Mouse (Mus musculus) retina, embryonic 14.5 days (tissue): Measurements from ENCODE around the gene Fbxl17.
A peak's percentile ranks its signal among the peaks of the same experiment; 100 is the strongest.

Experiments used
- DNase-seq: peaks from one replicate; pipeline ENCODE4 v3.0.0-alpha.2; 2015; ENCODE audit warnings: low spot score

The Fbxl17 gene

DNA sequence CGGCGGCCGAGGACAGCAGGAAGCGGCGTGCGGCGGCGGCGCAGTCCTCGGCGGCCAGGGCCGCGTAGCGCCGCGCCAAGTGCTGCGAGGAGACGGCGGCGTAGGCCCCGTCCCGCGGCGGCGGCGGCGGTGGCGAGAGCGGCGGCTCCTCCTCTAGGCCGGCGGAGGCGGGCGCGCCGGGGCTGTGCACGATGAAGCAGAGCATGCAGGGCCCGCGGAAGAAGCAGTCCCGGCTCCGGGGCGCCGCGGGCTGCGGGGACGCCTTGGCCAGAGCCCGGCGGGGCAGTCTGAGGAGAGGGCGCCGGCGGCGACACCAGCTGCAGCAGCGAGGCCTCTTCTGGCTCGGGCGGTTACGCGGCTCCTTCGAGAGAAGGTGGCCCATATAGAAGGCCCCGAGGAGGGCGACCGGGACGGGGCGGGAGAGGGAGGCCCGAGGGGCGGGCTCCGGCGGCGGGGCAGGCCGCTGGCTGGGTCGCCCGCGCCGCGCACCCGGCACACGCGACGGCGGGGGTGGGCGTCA lies at the start of gene Fbxl17:
Gene Fbxl17 (minus strand): TSS at position 382 of the 520 bp plus-strand sequence.
- DNase-seq = peak; percentile 70

DNA sequence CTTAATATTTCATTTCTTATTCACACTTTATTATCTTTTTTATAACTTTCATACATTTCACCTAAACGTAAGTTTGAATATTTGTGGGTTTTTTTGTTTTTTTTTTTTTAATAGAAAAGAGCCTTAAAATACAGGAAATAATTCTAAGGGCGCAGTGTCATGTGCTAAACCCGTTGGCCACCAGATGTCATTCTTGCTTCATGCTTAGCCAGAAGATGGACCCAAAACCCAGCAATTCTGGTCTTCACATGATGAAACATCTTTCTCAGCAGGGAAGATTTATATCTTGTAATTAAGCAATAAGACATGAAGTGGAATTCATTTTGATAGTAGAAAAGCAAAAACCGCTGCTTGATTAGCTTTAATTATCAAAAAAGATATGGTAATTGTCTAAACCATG lies 47.6 kb upstream of the Fbxl17 start:
- peak; percentile 29 for DNase-seq

DNA sequence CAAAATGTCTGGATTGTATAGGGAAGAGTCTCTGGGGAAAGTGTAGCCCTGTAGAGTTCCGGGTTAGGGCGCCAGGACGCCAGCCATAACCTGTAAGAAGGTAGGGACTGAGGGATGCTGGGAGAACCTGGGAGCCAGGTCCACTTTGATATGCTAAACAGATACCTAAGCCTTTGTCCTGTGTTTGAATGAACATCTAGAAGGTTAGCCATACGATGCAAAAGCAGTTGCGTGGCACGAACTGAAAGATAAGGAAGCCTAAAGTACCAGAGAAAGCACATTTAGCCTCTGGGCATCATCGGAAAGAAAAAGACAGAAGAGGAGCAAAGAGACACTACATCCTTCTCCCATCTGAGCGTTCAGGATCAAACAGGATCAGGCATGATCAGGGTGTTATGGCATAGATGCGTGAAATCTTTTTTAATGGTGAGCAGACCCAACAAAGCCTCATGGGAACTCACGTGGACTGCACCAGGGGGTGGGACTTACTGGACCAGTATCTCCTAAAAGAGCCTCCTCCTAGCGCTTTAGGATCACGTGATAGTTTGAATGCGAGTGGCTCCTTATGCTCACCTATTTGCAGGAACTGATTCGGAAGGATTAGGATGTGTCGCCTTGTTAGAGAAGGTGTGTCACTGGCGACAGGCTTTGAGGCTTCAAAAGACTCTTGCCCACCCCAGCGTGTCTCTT lies 34.9 kb upstream of the Fbxl17 start:
- no peak for DNase-seq

DNA sequence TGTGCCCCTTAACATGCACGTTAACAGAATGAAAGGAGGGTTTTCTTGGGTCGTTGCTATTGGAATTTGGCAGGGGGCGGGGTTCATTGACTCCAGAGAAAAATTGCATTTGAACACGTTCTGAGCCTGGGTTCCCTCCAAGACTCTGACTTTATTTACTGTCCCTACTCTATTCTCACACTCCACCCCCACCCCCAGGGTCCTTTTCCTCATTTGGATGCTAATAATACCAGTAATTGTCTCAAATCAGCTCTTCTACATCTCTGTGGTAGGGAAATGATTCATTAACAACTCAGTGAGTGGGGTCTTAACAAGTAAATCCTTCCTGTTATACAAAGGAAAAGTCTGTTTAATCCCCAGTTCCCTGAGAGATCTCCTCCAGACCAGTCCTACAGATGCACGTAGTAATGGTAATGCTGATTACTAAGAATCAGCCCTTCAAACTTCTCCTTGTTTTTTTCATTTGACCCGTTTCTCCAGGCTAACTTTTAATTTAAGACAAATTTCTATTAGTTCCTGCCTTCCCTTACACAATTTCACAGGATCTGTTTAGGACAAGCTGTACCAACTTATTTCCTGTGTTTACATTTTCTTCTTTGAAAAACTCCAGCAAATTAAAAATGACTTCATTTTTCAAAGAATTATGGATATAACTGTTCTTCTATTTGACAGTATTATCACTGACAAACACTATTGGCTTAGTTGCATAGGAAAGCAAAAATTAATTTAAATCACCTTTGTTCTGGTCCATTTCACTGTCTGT lies 33.4 kb upstream of the Fbxl17 start:
- DNase-seq = no peak

DNA sequence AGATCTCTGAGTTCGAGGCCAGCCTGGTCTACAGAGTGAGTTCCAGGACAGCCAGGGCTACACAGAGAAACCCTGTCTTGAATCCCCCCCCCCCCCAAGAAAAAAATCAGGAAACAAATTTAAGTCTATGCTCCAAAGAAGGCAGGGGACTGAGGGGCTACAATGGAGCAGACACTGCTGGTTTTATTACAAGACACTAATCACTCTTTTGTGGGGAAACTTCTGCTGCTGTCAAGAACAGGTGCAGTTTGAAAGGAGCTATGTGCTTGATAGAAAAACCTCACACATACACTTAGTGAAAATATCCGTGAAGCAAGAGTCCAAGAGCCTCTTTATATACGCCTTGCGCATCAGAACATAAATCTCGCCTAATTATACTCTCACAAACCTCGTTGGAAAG lies 29.7 kb upstream of the Fbxl17 start:
- DNase-seq = no peak

DNA sequence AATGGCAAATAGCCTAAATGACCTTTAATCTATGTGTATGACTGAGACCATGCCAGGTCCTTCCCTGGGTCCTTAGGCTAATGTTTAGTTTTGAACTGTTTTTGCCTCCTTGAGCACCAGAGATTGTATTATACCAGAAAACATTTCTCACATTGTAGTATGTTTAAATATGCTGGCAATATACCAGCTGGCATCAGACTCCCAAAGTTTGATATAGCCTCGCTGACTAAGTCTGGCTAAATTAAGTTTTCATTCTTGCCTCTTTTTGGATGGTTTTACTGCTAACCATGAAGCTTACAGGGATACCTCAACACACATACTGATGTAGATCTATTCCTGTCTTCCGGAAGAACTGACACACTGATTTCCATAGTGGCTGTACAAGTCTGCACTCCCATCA lies 20.9 kb upstream of the Fbxl17 start:
- no peak for DNase-seq

DNA sequence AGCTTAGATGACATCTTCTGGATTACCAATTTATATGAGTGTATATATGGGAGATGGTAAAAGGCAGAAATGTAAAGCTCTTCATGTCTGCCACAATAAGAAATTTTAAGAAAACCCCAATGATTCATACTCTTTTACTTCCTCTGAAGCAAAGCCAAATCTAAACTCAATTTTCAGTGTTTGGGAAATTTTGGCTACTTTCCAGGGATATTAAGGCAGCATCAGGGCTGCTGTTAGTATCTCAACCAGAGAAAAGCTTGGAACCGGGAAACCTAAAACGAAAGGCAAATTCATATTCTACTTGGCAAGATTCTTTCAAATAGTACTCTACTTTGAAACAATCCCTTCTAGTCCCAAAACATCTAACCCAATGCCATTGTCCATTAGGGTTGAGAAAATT lies 10.6 kb upstream of the Fbxl17 start:
- DNase-seq = no peak

DNA sequence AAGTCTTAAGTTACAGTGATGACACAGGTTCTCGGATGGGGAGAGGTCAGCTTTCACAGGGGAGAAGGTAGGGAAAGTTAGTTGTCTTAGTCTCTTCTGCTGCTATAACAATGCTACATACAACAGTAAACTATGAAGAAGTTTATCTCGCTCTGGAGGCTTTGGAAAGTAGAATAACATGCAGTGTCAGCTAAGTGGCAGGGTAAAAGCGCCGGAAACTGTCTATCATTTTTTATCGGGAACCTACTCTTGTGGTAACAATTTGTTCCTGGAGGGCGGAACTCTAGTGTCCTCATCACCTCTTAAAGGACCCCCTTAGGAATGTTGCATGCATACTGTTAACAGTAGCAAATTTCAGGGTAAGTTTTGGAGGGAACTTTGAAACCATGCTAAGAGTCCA lies 1.3 kb upstream of the Fbxl17 start:
- DNase-seq = no peak

DNA sequence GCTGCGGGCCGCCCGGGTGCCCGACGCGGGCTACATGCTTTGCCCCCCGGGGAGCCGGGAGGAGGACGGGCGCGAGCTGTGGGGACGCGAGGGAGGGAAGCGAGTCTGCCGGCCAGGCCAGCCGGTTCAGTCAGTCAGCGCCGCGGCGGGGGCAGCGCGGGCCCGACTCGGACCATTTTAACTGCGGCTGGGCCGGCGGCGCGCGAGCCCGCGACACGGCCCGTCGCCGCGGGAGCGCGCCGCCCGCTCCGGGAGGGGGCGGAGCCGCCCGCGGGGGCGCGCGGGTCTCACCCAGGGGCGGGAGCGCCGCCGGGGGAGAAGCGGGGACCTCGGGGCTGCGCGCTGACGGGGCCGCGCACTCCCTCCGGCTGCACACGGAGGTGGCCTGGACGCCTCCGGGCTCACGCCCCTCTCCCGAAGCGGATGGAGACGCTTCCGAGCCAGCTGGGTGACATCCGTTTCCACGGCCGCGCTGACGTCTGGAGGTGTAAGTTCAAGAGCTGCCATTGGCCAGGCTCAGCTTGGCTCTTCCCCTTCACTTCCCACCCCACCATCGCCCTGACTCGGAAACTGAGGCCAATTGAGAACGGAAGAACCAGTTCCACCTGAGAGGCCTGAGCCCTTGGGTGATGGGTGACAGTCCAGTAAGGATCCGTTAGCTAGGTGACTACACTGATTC lies 478 bp upstream of the Fbxl17 start:
- DNase-seq = peak; percentile 83

DNA sequence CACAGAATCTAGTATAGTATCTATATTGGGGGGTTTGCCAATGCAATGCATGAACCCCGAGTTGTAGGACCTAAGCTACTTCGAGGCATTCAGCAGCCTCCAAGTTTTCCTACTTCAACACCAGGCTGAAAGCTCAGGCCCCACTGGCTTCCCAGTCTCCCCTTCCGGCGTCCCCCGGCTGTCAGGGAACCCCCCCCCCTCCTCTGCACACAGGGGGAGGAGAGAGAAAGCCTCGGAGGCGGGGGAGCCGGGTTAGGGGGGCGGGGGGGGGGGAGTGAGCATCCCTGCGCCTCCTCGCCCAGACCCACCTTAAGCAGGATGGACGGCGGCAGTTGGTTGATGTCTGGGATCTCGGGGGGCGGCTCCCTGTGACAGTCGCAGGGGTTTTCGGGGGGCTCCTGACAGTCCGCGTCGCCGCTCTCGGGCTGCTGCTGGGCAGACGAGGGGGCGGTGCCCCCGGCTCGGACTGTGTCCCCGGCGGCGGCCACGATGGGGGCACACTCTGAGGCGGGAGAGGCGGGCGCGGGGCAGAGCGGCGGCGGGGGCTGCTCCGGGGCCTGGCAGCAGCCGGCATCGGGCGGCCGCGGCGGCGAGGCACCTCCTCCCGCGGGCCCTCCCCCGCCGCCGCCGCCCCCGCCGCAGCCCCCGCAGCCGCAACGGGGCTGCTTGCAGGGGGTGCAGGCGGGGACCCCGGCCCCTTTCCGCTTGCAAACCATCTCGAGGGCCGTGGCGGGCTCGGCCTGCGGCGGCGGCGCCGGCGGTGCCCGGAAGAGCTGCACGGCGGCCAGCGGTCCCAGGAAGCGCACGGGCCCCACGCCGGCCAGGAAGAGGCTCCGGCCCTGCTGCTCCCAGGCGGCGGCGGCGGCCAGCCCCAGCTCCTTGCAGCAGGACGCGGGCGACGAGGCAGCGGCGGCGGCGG lies 841 bp downstream of the Fbxl17 start:
- peak; percentile 65 for DNase-seq

DNA sequence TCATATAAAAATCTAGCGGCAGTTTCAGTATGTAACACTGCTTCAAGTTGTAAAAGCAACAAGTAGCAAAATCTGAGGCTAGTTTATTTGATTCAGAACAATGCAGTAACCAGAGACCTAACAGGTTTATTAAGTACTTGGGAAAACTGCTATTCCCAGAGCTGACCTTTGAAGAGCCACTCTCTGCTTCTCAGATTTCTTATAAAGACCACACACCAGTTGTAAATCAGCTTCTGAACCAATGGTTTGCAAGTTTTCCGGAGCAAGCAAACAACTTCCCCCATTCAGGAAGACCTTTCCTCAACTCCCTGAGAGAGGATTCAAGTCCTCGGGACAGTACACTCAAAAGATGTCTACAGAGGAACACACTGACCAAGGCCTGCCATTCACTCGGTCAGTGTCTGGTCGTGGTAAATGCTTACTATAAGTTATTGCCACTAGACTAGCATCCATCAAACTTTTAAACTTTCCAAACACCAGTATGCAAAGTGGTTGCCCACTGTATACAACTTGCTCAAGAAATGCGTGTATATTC lies 1.6 kb downstream of the Fbxl17 start:
- DNase-seq = no peak

DNA sequence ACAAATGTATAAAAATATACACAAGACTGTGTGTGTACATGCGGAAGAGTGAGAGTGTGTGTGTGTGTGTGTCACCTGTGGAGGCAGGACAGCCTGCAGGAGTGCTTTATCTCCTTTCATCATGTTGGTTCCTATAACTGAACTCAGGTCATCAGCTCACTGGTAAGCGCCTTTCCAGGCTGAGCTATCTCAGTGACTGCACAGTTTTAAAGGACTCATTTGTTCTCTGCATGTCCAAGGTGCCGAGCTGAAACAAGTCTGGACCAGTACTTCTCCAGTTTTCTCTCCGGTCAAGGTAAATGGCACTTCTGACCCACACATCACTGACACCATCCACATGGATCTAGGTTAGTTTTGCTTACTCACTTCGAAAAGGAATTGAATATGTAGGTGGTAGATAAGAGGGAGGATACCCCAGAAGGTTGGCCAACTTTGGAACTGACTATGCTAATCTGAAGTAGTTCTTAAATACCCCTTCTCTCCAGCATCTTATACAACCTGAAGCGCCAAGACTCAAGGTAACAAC lies 2.5 kb downstream of the Fbxl17 start:
- no peak for DNase-seq

DNA sequence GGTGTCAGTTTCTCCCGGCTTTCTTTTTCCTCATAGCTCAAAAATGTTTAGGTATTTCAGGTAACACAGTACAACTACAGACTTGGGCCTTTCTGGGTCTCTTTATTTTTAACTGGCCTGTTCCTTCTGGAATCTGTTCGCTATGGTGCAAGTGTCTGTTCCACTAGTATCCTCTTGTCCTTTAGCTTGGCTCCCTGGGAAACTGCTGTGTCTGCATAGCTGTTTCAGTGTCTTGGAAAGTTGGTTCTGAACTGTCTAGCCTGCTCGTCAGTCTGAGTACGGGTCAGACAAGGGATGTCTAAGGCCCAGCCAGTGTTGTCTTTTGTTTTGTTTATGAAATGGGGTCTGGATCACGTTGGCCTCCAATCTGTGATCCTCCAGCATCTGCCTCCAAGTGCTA lies 3.7 kb downstream of the Fbxl17 start:
- no peak for DNase-seq

DNA sequence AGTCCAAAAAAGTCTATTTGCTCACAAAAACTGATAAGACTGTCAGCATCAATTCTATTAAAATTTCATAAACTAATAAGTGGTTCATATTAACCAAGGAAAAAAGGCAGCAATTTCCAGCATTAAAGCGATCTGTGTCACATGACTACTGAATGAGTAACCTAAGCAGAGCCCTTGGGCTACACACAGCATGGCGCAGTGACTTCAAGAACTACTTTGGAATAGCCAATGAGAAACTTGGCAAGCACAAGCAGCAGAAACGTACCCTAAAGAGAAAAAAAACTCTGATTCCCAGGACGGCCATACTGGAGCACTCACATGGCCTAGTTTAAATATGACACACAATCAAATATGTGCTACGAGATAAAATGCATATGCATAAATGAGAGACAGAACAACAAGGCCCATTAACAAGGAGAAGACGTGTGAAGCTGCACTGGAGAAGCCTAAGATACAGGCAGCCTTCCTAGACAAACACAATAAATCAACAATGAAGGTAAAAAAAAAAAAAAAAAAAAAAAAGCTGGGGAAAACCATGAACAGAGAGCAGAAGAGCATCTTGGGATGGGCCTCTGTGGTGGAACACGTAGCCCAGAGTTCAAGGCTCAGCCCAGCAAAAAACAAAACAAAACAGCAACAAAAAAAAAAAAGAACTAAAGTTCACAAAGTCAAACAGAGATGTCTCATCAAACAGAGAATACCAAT lies 5.8 kb downstream of the Fbxl17 start:
- no peak for DNase-seq

DNA sequence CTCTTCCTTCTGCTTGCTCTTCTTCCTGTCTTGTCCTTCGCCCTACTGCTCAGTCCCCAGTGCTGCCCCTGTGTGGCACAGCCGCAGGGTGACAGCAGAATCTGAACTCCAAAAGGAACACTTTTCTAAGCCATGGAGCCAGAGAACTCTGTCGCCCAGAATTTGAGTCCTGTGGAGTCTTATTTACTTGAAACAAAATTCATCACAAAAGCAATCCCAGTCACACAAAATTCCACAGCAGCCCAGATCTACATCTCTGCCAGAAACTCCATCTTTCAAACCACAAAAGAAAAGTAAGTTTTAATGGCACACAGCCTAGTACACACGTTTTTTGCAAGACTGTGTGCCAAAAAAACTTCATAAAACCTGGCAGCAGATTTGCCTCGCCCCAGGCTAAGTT lies 6.5 kb downstream of the Fbxl17 start:
- peak; percentile 24 for DNase-seq

DNA sequence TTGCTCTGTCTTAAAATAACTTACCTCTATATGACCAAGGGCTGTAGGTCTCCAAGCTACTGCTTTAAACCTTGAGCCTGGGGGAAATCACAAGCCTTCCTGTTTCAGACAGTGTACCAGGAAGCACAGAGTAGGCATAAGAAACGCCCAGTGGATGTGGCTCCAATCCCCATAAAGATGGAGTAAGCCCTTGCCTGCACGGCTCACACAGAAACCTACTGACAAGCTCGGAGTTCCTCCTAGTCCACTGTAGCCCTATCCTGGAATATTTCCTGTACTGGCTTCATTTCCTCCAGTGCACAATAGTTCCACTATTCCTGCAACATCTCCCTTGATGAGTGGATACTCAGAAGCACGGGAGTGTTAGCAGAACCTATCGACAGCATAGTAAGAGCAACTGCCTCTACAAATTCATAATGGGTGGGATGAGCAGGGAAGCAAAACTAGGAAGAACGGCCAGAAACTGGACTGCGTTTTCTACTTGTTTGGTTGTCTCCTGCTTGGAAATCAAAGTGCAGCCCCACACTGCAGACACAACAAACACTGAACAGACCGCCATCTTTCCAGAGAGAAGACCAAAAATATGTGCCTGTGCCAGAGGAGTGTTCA lies 7.0 kb downstream of the Fbxl17 start:
- DNase-seq = no peak

DNA sequence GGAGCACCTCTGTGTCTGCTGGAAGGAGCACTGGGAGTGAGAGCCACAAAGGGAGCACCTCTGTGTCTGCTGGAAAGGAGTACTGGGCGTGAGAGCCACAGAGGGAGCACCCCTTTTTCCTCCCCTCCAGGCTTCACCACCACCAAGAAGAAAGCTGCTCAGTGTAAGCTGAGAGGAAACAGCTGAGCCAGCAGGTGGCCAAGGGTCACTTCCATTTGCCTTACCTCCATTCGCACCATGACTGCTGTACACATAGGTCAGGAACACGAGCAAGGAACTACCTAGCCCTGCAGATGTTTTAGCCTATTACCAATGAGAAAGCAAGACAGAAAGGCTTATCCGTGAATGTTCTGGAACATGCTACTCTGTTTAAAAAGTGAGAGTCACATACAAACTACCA lies 10.3 kb downstream of the Fbxl17 start:
- no peak for DNase-seq

DNA sequence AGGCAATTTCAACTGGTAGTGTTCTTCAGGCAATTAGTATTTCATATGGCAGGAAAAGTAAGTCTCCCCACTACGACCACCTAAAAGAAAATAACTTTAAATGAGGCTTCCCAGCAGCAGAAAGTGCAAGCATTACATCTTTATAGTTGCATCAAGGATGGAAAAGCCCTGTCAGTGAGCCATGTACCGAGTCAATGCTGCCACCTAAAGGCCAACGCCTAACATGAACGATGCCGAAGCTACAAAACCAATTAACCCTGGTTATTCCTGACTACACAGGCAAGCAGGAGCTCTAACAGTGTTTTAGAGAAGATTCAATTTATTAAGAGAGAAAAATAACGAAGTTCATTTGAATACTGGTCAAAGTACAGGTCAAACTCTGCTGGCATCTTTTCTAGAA lies 32.0 kb downstream of the Fbxl17 start:
- DNase-seq = peak; percentile 83

DNA sequence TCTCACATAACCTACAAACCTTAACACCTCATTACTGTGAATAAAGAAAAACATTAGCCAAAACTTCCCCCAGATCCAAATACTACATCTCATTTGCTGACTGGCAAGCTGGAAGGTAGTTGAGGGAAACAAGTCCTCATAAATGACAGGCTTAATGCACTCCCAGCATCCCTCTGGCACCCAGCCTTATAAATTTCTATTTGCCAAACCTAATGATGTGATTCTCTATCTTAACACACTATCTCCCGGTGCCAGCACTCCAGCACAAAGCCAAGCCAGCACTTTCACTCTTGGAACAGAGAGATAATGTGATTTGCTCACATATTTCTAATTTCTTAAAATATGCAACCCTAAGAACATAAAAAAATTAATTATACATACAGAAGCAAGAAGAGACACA lies 34.6 kb downstream of the Fbxl17 start:
- no peak for DNase-seq

DNA sequence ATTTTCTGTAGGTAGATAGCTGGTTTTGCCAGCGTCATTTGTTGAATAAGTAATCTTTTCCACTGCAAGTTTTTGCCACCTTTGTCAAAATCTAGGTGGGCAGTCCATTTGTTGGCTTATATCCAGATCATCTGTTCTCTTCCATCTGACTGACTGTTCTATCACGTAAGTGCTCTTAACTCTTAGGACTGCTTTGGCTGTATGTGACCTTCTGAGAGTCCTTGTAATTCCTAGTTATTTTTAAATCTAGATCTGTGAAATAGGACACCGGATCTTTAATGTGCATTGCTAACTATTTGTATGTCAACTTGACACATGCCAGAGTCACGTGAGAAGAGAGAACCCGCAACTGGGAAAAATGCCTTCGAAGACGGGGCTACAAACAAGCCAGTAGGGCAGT lies 37.3 kb downstream of the Fbxl17 start:
- DNase-seq = no peak
